ENCODE assay signal across 8 mouse cellular contexts in genomic region chr2:162930516-162931122, GRCm38 (mm10). TPM values are rescaled to one million over a fixed set of nuclear protein-coding genes. Genes with fewer than 3 reads are reported as not detected.
A peak's percentile ranks its signal among the peaks of the same experiment; 100 is the strongest.
DNase-seq lines count a peak whose midpoint lies in the region; ATAC-seq and TF ChIP-seq lines count a peak whose summit lies in the region.

No protein-coding gene starts in this region.

- H3K36me3 ChIP-seq in C2C12 (ENCODE audit: control insufficient read depth, insufficient read depth), result peaks cover 32% of the 10 kb centered on the region
- peaks cover 30% of the 10 kb centered on the region for H3K36me3 ChIP-seq in limb, embryonic 14.5 days (ENCODE audit: control insufficient read depth, insufficient read depth, low read length)

- peak overlapping the region; percentile 100 for H3K9ac ChIP-seq in limb, embryonic 14.5 days (ENCODE audit: low read depth, low read length, severe bottlenecking)

- peak; percentile 29 for DNase-seq in embryo, embryonic 10 days (ENCODE audit: low spot score)
- DNase-seq in embryo, embryonic 11 days, result no peak
- DNase-seq in limb, embryonic 14.5 days (ENCODE audit: low spot score), result no peak
- DNase-seq in layer of hippocampus, postnatal 36 days, result no peak
- no peak for DNase-seq in retina, postnatal 1 day

- no peak for TF ChIP-seq CTCF in C2C12 (IDR thresholded peaks at IDR 0.05; ENCODE audit: control insufficient read depth, insufficient read depth, insufficient read length)
- TF ChIP-seq CTCF in olfactory bulb, adult 2 months (IDR thresholded peaks at IDR 0.05; ENCODE audit: insufficient read depth, low read depth, low read length), result no peak

- H3K9me3 ChIP-seq in limb, embryonic 14.5 days (ENCODE audit: control insufficient read depth, low read length), result no peaks in the 10 kb centered on the region

- ATAC-seq in erythroblast, adult 5-6 weeks (replicated peaks; ENCODE audit: low FRiP score, poor library complexity, severe bottlenecking), result peak; percentile 57
- peak; percentile 35 for ATAC-seq in limb, embryonic 14.5 days (ENCODE audit: low FRiP score, low read depth)

- no peaks in the 10 kb centered on the region for H3K27me3 ChIP-seq in C2C12 (ENCODE audit: control insufficient read depth, insufficient read depth, insufficient read length)
- no peaks in the 10 kb centered on the region; the same call in 1 of the 2 replicates for H3K27me3 ChIP-seq in limb, embryonic 14.5 days (ENCODE audit: control insufficient read depth, insufficient read depth, low read length)

- H3K4me1 ChIP-seq in limb, embryonic 14.5 days (ENCODE audit: control insufficient read depth, insufficient read depth, low read length), result peaks cover 4% of the 10 kb centered on the region
- peaks cover 2% of the 10 kb centered on the region for H3K4me1 ChIP-seq in olfactory bulb, adult 2 months (ENCODE audit: control insufficient read depth, insufficient read depth, low read length)

- H3ac ChIP-seq in C2C12 (ENCODE audit: control insufficient read depth, insufficient read length, low read depth), result peak overlapping the region; percentile 97

- peaks cover 43% of the 10 kb centered on the region for H3K79me2 ChIP-seq in C2C12 (ENCODE audit: control insufficient read depth, insufficient read depth)

- TF ChIP-seq POLR2A in limb, embryonic 14.5 days (IDR thresholded peaks at IDR 0.05; ENCODE audit: borderline replicate concordance, extremely low read depth, insufficient read depth, insufficient read length), result no peak
- TF ChIP-seq POLR2A in olfactory bulb, adult 2 months (IDR thresholded peaks at IDR 0.05; ENCODE audit: insufficient read depth, low read depth, low read length), result no peak

- peaks cover 32% of the 10 kb centered on the region for H3K79me3 ChIP-seq in C2C12 (ENCODE audit: low read depth)

- WGBS in limb, embryonic 14.5 days, result 0% methylated on average over 18 of the region's 18 CpGs
- WGBS in olfactory bulb, adult 2 months, result 1% methylated on average over 18 of the region's 18 CpGs

- H3K4me3 ChIP-seq in C2C12 (ENCODE audit: insufficient read depth, poor library complexity, severe bottlenecking), result peak overlapping the region; percentile 95
- H3K4me3 ChIP-seq in limb, embryonic 14.5 days (replicated peaks; ENCODE audit: low read length), result peak overlapping the region; percentile 96
- H3K4me3 ChIP-seq in olfactory bulb, adult 2 months (ENCODE audit: insufficient read depth, low read depth, low read length), result peak overlapping the region; percentile 81

- peak overlapping the region; percentile 97 for H3K27ac ChIP-seq in limb, embryonic 14.5 days (replicated peaks; ENCODE audit: low read depth, low read length)
- peak overlapping the region; percentile 90 for H3K27ac ChIP-seq in olfactory bulb, adult 2 months (ENCODE audit: insufficient read depth, low read depth, low read length)

- H3K4me2 ChIP-seq in limb, embryonic 14.5 days (replicated peaks; ENCODE audit: low read depth, low read length, severe bottlenecking), result peak overlapping the region; percentile 60

TF ChIP-seq in C2C12, 6 proteins besides CTCF, POLR2A, EP300 and RAD21:
- TF ChIP-seq CEBPB (IDR thresholded peaks at IDR 0.05; ENCODE audit: low read depth), result no peak
- no peak for TF ChIP-seq USF1 (IDR thresholded peaks at IDR 0.05; ENCODE audit: low read depth)
- TF ChIP-seq MYOD1 (IDR thresholded peaks at IDR 0.05; ENCODE audit: control insufficient read depth, insufficient read length, low read depth), result no peak

RNA-seq across cellular contexts. Expression of gene Srsf6, which starts 0.7 kb away (rescaled TPM):
- 119 TPM for polyA plus RNA-seq in C2C12 (2012; fragmentation: generic; extraction: Trizol)
- 59.0 and 69.2 TPM in 2 replicates for total RNA-seq in erythroblast, adult 5-6 weeks (2015; ENCODE audit: low replicate concordance)
- total RNA-seq in erythroblast, adult 5-6 weeks (2017; ENCODE audit: low replicate concordance), result 53.0 and 57.5 TPM in 2 replicates
- 489 and 535 TPM in 2 replicates for polyA plus RNA-seq in limb, embryonic 14.5 days (2012; rRNA removed)
- 197 and 210 TPM in 2 replicates for polyA plus RNA-seq in limb, embryonic 14.5 days (2014; fragmentation: Nextera tagmentation; extraction: Ambion mirVana)
- 181 TPM in 1 of 2 replicates, not detected in the other for polyA plus RNA-seq in olfactory bulb, adult 2 months (2012; ENCODE audit: insufficient read depth, insufficient read length, low replicate concordance, missing spikeins)
- 100 to 1,000 TPM; 117 to 121 TPM for total RNA-seq in layer of hippocampus, postnatal 36 days (2021)

RNA-seq across cellular contexts. Expression of gene L3mbtl1, which starts 12.7 kb away (rescaled TPM):
- polyA plus RNA-seq in C2C12 (2012; fragmentation: generic; extraction: Trizol), result 0.01 TPM
- not detected in 2 replicates for total RNA-seq in erythroblast, adult 5-6 weeks (2015; ENCODE audit: low replicate concordance)
- 0.28 TPM in 1 of 2 replicates, not detected in the other for total RNA-seq in erythroblast, adult 5-6 weeks (2017; ENCODE audit: low replicate concordance)
- polyA plus RNA-seq in limb, embryonic 14.5 days (2012; rRNA removed), result 0.72 and 0.78 TPM in 2 replicates
- polyA plus RNA-seq in limb, embryonic 14.5 days (2014; fragmentation: Nextera tagmentation; extraction: Ambion mirVana), result 0.21 and 0.29 TPM in 2 replicates
- not detected in 2 replicates for polyA plus RNA-seq in olfactory bulb, adult 2 months (2012; ENCODE audit: insufficient read depth, insufficient read length, low replicate concordance, missing spikeins)
- total RNA-seq in layer of hippocampus, postnatal 36 days (2021), result 10 to 100 TPM; 12.5 to 14.6 TPM

RNA-seq across cellular contexts. Expression of gene Sgk2, which starts 56.5 kb away (rescaled TPM):
- 0.07 TPM for polyA plus RNA-seq in C2C12 (2012; fragmentation: generic; extraction: Trizol)
- not detected in 2 replicates for total RNA-seq in erythroblast, adult 5-6 weeks (2015; ENCODE audit: low replicate concordance)
- total RNA-seq in erythroblast, adult 5-6 weeks (2017; ENCODE audit: low replicate concordance), result not detected in 2 replicates
- 0.03 TPM in 1 of 2 replicates, not detected in the other for polyA plus RNA-seq in limb, embryonic 14.5 days (2012; rRNA removed)
- 0.10 TPM in 1 of 2 replicates, not detected in the other for polyA plus RNA-seq in limb, embryonic 14.5 days (2014; fragmentation: Nextera tagmentation; extraction: Ambion mirVana)
- polyA plus RNA-seq in olfactory bulb, adult 2 months (2012; ENCODE audit: insufficient read depth, insufficient read length, low replicate concordance, missing spikeins), result not detected in 2 replicates
- total RNA-seq in layer of hippocampus, postnatal 36 days (2021), result 1 to 10 TPM; 1.1 to 1.9 TPM
